Mouse (Mus musculus) heart, adult 18-20 months (tissue): ENCODE data around the gene Lrrc3b. TPM values are rescaled to one million over a fixed set of nuclear protein-coding genes. Genes with fewer than 3 reads are reported as not detected.
A peak's percentile ranks its signal among the peaks of the same experiment; 100 is the strongest.

Source experiments
- DNase-seq, 2 experiments: peaks; one replicate each; pipeline ENCODE4 v3.0.0; 2021 to 2022; ENCODE audit warnings: mixed read lengths in 1 of 2
- long read RNA-seq, 2 experiments: library from polyadenylated mRNA; stranded (forward); transcript quantifications; one replicate each; pipeline ENCODE4 v2.0.0; 2021
- total RNA-seq, 2 experiments: library from RNA; stranded (reverse); gene quantifications; 2 replicates each; pipeline ENCODE4 v1.2.3; 2021

Lrrc3b gene
- 10 to 100 TPM; 24.2 to 27.7 TPM for total RNA-seq
- long read RNA-seq, experiment 1, transcript Lrrc3b-201 (2 exons, 1,655 nt), result major isoform, 17 of 24 reads
- long read RNA-seq, experiment 1, partial matches to known transcripts, result 0 of 24 reads
- long read RNA-seq, experiment 1, other reads (novel, unspliced or antisense), result 7 of 24 reads
- long read RNA-seq, experiment 2, transcript Lrrc3b-201 (2 exons, 1,655 nt), result major isoform, 7 of 9 reads
- long read RNA-seq, experiment 2, partial matches to known transcripts, result 1 of 9 reads
- long read RNA-seq, experiment 2, other reads (novel, unspliced or antisense), result 1 of 9 reads

GRCm38 (mm10) chr14:15438485-15439157 lies at the start of gene Lrrc3b:
Gene Lrrc3b (minus strand): TSS chr14:15438987.
- peak; percentile 75 to 82 for DNase-seq

GRCm38 (mm10) chr14:15477668-15478067 lies 38.9 kb upstream of the Lrrc3b start:
- no peak for DNase-seq

- DNase-seq, result peak in 1 of 2 experiments; percentile 46
Measured at GRCm38 (mm10) chr14:15438096-15438484, 697 bp downstream of the Lrrc3b start.

GRCm38 (mm10) chr14:15437501-15437941 lies 1.3 kb downstream of the Lrrc3b start:
- peak; percentile 56 to 59 for DNase-seq

- no peak for DNase-seq
Measured at GRCm38 (mm10) chr14:15437046-15437445, 1.7 kb downstream of the Lrrc3b start.

- peak in 1 of 2 experiments; percentile 22 for DNase-seq
Measured at GRCm38 (mm10) chr14:15436586-15436985, 2.2 kb downstream of the Lrrc3b start.

- no peak for DNase-seq
Measured at GRCm38 (mm10) chr14:15432396-15432795, 6.4 kb downstream of the Lrrc3b start.

GRCm38 (mm10) chr14:15421624-15422023 lies 17.2 kb downstream of the Lrrc3b start:
- no peak for DNase-seq

- no peak for DNase-seq
Measured at GRCm38 (mm10) chr14:15410686-15411534, 27.9 kb downstream of the Lrrc3b start.

GRCm38 (mm10) chr14:15385536-15385935 lies 53.3 kb downstream of the Lrrc3b start:
- DNase-seq, result no peak

- no peak for DNase-seq
Measured at GRCm38 (mm10) chr14:15384972-15385371, 53.8 kb downstream of the Lrrc3b start.

- no peak for DNase-seq
Measured at GRCm38 (mm10) chr14:15384532-15384931, 54.3 kb downstream of the Lrrc3b start.

GRCm38 (mm10) chr14:15383133-15383532 lies 55.7 kb downstream of the Lrrc3b start:
- DNase-seq, result no peak

GRCm38 (mm10) chr14:15377368-15377767 lies 61.4 kb downstream of the Lrrc3b start:
- no peak for DNase-seq

GRCm38 (mm10) chr14:15376786-15377185 lies 62.0 kb downstream of the Lrrc3b start:
- no peak for DNase-seq

- no peak for DNase-seq
Measured at GRCm38 (mm10) chr14:15374271-15374670, 64.5 kb downstream of the Lrrc3b start.

- peak; percentile 55 to 69 for DNase-seq
Measured at GRCm38 (mm10) chr14:15372985-15373384, 65.8 kb downstream of the Lrrc3b start.

- DNase-seq, result no peak
Measured at GRCm38 (mm10) chr14:15365045-15365444, 73.7 kb downstream of the Lrrc3b start.

- no peak for DNase-seq
Measured at GRCm38 (mm10) chr14:15359893-15360292, 78.9 kb downstream of the Lrrc3b start.

- no peak for DNase-seq
Measured at GRCm38 (mm10) chr14:15359134-15359533, 79.7 kb downstream of the Lrrc3b start.

- peak; percentile 63 to 91 for DNase-seq
Measured at GRCm38 (mm10) chr14:15355512-15355911, 83.3 kb downstream of the Lrrc3b start.

GRCm38 (mm10) chr14:15354299-15354698 lies 84.5 kb downstream of the Lrrc3b start:
- no peak for DNase-seq

- DNase-seq, result no peak
Measured at GRCm38 (mm10) chr14:15333130-15333529, 105.7 kb downstream of the Lrrc3b start.
